Mouse (Mus musculus): Measurements from ENCODE around the gene Ptprj. TPM values are rescaled to one million over a fixed set of nuclear protein-coding genes. Genes with fewer than 3 reads are reported as not detected.
"Not testable (repeated sequence)": the region's sequence is repeated elsewhere in the genome, so short reads cannot be mapped to it uniquely, and the experiment has no call there.

Gene Ptprj
- total RNA-seq, 1 experiment from 2014 or later, result 22.7 TPM

DNA sequence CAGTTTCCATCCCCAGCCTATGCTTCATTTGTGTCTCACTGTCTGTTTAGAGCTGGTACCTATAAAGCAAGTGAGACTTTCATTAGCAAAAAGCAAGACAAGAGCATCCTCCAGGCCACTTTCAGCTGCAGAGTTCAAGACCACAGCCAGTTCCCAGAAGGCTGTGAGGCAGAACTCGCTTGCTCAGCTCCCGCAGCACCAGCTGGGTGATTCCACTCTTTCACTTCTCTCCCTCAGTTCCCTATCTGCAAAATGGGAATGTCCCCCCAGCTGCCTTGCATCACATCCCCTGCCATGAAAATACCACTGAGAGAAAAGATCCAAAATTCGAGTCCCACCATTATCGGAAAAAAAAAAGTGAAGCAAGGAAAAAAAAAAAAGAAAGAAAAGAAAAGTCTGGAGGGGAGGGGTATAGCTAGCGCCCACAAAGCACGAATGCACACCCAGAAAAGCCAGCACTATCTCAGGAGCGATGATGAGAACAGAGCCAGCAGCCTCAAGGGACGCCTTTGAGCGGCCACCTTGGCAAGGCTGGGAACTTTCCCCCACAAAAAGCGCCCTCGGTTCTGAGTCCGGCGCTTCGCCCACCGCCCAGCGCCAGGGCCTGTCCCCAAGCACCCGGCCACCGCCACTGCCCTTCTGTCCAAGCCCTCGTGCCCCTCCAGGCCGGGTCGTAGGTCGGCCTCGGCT is 1.3 kb downstream of the Ptprj start:
- ATAC-seq (replicated peaks; ENCODE audit: low read depth, poor library complexity, severe bottlenecking), result no peak

DNA sequence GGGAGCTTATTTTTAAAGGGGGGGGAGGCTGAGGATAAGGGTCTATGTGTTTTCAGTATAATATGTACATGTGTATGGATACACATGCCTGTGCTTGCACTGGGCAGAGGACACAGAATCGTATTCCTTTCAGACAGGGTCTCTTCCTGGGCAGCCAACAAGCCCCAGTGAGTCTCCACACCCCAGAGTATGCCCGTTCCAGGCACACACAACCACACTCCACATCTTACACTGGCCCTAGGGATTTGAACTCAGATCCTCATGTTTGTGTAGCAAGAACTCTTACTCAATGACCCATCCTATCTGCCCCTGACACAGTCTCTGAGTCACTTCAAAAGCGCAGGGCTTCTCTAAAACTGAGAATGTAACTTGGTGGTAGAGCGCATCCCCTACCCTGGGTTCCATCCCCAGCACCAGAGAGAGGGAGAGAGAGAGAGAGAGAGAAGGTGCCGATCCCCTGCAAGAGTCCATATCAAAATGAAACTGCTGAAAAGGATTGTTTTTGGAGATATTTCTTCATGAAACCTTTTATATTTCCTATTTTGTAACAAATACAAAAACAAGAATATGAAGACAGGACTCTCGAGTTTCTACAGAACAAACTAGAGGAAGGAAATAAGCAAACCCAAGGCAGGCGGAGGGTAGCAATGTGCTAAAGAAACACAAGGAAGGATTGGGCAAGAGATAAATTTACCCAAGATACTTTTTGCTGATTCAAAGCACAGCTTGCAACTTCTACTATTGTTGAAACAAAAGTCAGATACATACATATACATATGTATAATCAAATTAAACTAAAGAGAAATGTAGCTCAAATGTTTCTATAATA is 2.8 kb downstream of the Ptprj start:
- 0 out of 2 replicates have a peak, but pooled peaks have one; percentile 9 for ATAC-seq (replicated peaks; ENCODE audit: low read depth, poor library complexity, severe bottlenecking)

DNA sequence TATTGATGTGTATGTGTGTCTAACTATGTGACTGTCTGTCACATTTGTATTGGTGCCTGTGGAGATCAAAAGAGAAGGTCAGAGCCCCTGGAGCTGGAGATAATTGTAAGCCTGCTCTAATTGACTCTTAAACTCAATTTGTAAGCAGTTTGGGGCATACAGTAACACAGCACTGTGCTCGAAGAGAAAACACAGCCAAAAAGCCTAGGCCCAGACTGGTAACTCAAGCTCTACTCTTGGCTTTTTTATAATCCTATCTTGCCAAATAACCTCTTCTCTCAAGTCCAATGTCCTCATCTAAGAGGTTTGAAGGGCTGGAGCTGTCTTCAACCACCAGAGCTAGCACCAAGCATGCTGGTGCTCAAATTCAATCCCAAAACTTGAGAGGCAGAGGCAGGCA is 3.5 kb downstream of the Ptprj start:
- ATAC-seq (replicated peaks; ENCODE audit: low read depth, poor library complexity, severe bottlenecking), result no peak

DNA sequence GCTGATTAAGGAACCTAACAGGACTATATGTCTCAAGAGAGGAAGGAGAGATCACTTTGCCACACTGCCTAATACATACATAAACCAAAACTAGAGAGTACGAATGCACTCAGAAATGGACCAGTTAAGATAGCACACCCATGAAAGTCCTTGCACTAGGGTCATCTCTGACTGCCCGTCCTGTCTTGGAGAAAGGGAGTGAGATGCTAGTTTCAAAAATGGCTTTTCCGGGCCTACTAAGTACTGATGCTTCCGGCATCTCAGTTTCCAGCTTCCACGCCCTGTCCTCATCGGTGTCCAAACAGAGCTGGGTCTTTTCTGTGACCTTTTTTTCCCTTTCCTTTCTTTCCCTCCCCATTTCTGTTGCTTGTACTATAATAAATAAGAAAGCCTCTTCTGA is 4.0 kb downstream of the Ptprj start:
- no peak for ATAC-seq (replicated peaks; ENCODE audit: low read depth, poor library complexity, severe bottlenecking)

DNA sequence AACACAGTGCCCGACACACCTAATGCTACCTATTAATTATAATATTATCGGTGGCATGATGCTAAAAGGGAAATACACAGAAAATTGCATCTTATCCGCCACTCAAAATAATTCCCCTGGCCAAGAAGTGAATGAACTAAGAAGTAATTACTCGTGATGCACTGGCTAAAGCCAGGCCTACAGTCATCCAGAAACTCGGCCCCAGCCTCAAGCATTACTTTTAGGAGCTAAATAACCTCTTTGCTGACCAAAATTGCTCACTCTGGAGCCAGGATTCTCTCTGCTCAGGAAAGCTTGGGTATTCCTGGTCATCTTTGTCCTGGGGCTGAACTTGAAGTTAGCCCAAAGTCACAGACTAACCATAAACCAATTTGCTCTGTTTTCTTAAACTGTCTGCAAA is 4.7 kb downstream of the Ptprj start:
- no peak for ATAC-seq (replicated peaks; ENCODE audit: low read depth, poor library complexity, severe bottlenecking)

DNA sequence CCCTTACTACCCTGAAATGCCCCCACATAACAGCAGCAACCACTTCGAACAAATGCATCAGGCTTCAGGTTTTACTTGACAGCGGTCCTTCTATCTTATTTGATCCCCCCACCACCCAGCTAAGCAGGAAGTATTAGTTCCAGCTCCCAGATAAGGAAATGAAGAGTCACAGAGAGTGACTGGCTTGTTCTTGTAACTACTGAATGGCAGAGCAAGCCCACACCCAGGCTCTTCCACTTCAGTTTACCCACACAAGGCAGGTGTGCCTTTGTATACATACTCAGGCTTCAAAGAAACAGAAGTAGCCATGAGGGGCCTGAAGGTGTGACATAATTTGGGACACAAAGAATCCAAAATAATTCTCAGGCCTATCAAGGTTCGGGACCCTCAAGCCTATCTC is 5.3 kb downstream of the Ptprj start:
- peak; percentile 26 for ATAC-seq (replicated peaks; ENCODE audit: low read depth, poor library complexity, severe bottlenecking)

DNA sequence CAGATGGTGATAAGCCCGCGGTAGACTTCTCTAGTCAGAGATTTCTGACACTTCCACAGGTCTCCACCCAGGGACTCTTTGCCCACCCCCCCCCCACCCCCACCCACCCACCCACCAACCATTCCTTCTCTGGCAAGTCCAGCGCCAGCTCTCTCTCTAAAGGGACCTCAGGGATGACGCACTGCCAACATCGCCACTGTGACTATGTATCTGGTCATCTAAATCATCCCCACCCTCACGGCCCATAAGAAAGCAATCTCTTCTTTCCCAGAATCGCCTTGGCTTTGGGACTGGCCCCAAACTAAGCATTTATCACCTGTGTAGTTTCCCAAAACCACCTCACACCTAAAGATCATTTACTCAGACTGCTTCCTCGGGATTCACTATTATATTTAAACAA is 5.9 kb downstream of the Ptprj start:
- no peak for ATAC-seq (replicated peaks; ENCODE audit: low read depth, poor library complexity, severe bottlenecking)

DNA sequence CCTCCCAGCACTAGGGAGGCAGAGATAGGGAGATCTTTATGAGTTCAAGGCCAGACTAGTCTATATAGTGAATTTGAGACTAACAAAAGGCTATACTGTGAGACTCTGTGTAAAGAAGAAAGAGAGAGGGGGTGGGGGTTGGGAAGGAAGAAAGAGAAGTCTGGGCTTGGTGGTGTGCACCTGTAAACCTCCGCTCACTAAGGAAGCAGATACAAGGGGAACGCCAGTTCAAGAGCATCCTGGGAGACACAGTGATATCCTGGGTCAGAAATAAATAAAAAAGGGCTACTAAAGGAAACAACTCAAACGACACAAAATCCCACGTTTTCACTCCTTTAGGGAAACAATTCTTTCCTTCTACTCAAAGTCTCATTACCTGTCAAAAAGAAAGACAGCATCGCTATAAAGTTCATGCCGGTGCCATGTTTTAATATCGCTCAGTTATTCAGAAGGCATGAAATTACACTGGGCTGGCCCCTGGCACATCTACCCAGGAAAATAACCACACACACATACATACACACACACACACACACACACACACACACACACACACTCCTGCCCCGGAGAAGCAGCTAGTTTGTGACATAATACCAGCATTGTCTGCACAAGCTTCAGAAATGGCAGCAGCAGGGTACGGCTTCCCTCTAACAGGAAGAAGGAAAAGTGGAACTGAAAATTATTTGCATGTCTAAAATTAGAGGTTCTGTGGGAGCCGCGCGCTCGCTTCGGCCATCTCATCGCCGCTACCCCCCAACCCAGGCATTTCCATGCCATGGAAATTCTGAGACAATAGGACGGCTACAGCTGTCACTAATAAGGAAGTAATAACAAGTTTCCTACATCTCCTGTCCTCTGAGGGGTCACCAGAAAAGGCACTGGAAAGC is 6.6 kb downstream of the Ptprj start:
- peak; percentile 61 for ATAC-seq (replicated peaks; ENCODE audit: low read depth, poor library complexity, severe bottlenecking)

DNA sequence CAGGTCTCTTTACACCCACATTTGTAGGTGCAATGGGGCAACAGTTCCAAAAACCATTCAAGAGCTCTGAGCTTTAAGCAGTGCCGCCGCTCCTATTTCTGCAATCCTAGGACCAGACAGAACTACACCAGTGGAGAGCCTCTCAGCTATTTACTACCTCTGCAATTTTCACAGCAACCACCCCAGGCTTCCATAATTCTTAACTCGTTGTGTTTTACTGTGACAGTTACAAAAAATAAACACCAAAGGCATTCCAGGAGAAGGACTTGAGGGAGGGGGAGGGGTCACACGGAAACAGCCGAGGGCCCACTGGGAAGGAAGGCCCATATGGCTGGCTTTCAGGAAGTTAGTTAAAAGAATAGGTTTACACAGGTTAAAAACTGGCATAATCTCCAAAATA is 8.3 kb downstream of the Ptprj start:
- no peak for ATAC-seq (replicated peaks; ENCODE audit: low read depth, poor library complexity, severe bottlenecking)

DNA sequence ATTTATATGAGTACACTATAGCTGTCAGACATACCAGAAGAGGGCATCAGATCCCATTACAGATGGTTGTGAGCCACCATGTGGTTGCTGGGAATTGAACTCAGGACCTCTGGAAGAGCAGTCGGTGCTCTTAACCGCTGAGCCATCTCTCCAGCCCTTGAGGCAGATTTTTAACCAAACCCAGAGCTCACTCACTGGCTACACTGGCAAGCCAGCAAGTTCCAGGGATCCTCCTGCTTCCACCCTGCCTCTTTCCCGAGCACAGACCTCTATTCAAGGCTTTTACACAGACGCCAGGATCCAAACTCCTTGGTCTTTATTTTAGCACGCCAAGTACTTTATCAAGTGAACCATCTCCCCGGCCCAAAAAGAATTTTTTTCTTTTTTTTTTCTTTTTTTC is 9.0 kb downstream of the Ptprj start:
- not testable (repeated sequence) for ATAC-seq (replicated peaks; ENCODE audit: low read depth, poor library complexity, severe bottlenecking)

DNA sequence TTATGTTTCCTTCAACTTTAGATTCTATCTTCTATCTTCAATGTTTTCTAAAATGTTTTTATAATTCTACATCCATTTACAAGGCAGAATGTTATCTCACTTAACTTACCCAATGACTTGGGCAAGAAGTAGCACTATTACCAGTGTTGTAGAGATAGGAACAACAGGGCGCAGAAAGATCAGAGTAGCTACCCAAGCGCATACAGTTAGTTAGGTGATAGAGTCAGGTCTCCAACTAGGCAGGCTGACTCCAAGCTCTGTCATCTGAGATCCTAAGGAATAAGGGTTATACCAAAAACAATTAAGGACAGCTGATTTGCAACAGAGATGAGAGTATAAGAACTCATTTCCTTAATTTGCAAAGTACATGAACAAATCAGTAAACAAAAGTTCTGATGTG is 9.6 kb downstream of the Ptprj start:
- ATAC-seq (replicated peaks; ENCODE audit: low read depth, poor library complexity, severe bottlenecking), result no peak

DNA sequence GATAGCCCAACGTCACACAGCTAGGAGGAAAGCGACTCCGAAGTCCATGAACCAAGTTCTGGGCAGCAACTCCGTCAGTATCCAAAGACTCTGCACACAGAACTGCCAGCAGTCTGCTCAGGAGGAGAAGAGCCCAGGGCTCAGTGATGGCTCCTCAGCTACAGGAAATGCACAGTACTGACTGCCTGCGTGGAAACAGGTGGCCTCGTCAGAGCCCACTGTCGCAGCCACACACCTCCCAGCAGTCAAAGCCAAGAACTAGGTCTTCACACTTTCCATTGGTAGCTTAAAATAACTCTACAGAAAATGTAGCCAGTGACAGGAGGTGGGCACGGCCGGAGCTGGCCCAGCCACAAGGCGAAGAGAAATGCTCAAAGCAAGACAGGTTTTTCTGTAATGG is 10.2 kb downstream of the Ptprj start:
- ATAC-seq (replicated peaks; ENCODE audit: low read depth, poor library complexity, severe bottlenecking), result 0 out of 2 replicates have a peak, but pooled peaks have one; percentile 13

DNA sequence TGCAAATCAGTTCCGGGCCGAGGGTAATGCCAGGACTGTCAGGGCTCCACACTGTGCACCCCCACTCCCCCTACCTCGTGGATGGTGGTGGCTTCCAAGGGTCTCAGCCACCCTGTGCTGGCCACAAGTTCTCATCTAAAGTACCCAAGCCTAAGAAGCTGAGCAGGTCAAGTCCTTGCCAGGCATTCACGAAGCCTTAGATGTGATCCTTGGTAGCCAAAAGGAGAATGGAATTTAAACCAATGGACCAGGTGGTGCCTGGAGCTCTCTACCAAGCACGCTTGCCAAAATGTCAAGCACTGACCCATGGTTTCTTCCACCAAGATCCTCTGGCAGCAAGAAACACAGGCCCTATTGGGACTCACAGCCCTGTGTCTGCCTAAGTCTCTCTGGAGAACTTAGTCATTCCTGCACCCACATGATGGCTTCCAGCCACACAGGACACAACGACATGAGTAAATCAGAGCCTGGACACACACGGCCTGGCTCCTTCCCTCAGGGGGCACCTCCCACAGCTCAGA is 11.4 kb downstream of the Ptprj start:
- no peak for ATAC-seq (replicated peaks; ENCODE audit: low read depth, poor library complexity, severe bottlenecking)

DNA sequence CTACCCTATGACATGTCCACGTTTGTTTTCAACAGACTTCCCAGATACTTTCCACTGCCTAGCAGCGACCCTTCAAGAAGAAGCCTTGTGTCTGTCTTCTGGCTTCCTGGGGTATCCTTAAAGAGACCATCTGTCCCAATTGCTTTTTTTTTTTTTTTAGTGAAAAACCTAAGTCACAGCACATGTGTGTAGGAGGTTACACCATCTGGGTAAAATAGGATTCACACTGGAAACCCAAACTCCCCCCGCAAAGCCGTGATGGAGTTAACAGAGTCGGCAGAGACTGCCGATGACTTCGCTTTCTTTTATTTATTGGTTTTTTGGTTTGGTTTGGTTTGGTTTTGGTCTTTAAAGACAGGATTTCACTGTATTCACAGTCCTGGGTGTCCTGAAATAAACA is 12.4 kb downstream of the Ptprj start:
- ATAC-seq (replicated peaks; ENCODE audit: low read depth, poor library complexity, severe bottlenecking), result no peak

DNA sequence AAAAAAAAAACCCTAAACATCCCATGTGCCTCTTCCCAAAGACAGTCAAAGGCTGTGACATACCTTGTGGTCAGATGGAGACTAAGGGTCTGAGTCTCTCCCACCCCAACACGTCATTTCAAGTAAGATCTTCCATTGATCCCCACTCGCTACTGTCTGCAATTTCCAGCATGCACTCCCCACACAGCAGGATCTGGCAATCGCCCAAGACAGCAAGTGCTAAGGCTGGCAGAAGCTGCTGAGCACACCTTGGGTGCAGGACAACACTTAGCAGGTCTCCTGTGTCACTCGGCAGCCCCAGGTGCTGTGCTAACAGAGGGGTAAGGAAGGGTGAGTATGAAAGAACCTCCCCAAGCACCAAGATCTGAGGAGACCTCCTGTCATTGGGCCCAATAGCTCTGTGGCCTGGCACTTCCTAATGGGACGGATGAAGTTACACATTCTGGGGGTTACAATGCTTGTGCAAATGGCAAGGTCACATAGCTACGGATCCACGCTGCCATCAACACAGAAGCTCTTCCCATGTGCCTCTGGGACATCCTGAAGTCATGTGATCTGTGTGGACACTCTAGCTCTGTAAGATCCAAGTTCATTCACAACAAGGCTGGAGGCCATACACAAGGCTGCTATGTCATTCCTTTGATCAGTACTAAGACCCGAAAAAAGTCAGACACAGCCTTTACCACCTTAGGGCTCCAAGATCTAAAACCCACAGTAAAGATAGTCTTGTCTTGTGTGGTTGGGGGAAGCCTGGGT is 13.5 kb downstream of the Ptprj start:
- ATAC-seq (replicated peaks; ENCODE audit: low read depth, poor library complexity, severe bottlenecking), result 0 out of 2 replicates have a peak, but pooled peaks have one; percentile 1

DNA sequence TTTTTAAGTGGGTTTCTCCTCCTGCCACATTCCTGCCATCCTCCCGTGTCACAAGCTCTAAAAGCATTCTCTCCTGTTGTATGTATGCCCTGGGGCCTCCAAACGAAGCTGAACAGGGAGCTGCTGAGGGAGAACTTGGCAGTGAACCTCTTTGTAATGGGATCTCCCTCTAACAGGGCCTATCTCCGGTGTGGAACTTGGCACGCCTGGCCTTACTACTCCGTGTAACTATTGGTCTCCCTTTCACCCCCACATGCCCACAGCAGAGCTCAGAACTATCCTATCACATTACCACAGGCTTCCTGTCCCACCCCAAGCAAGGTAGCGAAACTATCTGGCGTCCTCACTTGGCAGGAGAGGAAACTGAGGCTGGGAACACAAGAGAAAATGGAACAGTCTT is 14.4 kb downstream of the Ptprj start:
- peak; percentile 75 for ATAC-seq (replicated peaks; ENCODE audit: low read depth, poor library complexity, severe bottlenecking)

DNA sequence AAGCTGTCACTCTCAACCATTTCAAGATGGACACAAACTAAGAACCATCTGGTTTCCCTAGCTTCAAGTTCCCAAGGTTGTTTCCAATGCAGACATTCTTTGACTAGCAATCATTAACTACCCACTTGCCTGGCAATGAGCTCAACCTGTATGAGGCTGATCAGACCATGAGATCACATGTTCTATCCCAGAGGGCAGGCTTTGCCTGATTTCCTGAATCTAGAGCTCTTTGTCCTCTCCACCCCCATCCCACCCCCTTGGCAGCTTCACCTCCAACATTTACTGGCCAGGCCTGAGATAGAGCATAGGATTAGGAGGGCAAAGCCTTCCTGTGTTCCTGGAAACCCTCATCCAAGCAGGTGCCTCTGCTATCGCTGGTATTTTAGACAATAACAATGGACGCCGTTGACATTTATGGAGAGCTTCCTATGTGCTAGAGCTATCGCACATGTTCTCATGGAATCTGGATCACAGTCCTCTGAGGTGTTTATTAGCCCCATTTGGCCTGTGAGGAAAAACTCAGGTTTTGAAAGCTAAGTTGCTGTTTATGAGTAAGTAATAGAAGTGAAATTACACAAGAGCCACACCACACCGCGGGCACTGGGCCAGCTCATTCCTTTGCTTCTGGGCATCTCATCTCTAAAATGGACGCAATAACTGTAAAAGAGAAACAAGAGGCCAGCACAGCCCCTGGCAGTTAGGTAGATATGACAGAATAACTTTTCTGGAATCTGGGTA is 15.1 kb downstream of the Ptprj start:
- ATAC-seq (replicated peaks; ENCODE audit: low read depth, poor library complexity, severe bottlenecking), result no peak

DNA sequence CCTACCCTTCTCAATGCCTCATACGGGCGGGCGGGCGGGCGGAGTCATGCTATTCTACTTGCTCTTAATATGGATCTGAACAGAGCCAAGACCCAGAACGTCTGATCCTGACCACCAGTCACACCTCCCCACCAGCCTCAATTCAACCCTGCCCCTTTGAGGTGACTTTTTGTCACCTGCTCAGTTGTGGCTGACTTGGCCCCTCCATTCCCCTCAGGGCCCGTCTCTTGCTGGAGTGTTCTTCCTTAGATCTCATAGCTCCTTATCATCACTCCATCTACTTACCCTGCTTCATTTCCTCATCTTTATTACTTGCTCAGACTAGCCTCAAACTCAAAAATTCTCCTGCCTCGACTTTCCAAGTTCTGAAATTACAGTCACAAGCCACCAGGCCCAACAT is 15.9 kb downstream of the Ptprj start:
- no peak for ATAC-seq (replicated peaks; ENCODE audit: low read depth, poor library complexity, severe bottlenecking)

DNA sequence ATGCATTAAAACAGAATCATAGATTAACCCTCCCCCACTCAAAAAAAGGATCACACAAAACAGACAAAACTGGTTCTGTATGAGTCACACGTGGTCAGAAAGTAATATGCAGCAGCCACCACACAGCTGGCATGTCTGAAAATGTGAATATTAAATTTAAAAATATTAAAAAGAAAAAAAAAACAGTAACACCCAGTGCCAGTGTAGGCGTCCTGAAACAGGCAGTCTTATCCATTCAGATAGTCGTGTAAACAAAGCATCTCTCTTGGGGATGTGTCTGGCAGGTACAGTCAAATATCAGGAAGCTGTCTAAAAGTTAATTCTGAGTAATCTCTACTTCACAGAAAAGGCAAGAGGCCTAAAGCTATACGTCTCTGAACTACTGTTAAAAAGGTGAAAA is 17.3 kb downstream of the Ptprj start:
- ATAC-seq (replicated peaks; ENCODE audit: low read depth, poor library complexity, severe bottlenecking), result no peak

Measured in common myeloid progenitor, adult 5-6 weeks (primary cell).